Mouse (Mus musculus) megakaryocyte, embryonic 14.5 days (primary cell): ENCODE measurements at regions not wholly inside any gene's neighbourhood (a gene's known extent, or its start where the extent isn't known, plus 50 kb on each side); places are given as distances from the start of the nearest gene placed in this dataset.

ENCODE experiments used
- H3K27me3 ChIP-seq: replicated peaks from 2 replicates; pipeline ENCODE3; 2012; ENCODE audit warnings: inconsistent platforms
- H3K36me3 ChIP-seq: replicated peaks from 2 replicates; pipeline ENCODE3; 2012; ENCODE audit warnings: low read length, inconsistent platforms, mixed read lengths
- H3K4me1 ChIP-seq: 2 replicates; pipeline ENCODE4 v1.6.1; 2012; ENCODE audit warnings: inconsistent platforms
- H3K4me3 ChIP-seq: replicated peaks from 2 replicates; pipeline ENCODE3; 2012; ENCODE audit warnings: moderate library complexity, mild to moderate bottlenecking, inconsistent platforms
- H3K9me3 ChIP-seq: 2 replicates; pipeline ENCODE4 v1.6.1; 2012; ENCODE audit warnings: inconsistent platforms
- FLI1 ChIP-seq: IDR thresholded peaks from 2 replicates; pipeline ENCODE4 v1.6.1; 2012; ENCODE audit warnings: low read length, inconsistent platforms, mixed read lengths
- GATA1 ChIP-seq: IDR thresholded peaks from 3 replicates; pipeline ENCODE4 v1.6.1; 2012; ENCODE audit warnings: mixed read lengths, low read length, inconsistent platforms, borderline replicate concordance

DNA sequence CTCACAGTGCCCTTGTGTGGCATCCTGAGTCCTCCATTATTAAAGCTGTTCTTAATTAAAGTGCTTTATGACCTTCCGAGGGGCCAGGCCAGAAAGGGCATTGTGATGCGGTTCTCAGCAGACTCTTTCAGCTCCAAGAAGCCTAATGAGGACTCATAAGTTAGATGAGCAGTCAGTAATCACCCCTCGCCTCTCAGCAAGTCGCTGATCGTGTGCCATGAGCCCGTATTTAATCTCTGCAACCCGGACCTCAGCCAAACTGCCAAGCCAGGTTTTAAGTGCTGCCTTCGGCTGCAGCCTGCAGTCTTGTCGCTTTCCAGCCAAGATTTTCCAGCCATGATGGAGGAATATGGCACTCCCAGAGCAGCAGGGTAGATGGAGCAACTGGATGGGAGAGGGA lies 56.1 kb upstream of the Rbfox1 start:
- Histone ChIP-seq H3K4me1 (no peaks in the 10 kb centered on the region), H3K27me3 (no peaks in the 10 kb centered on the region), H3K4me3 (no peak overlapping the region), H3K9me3 (peaks cover 8% of the 10 kb centered on the region; the same call in 1 of the 2 replicates), H3K36me3 (no peaks in the 10 kb centered on the region)
- TF ChIP-seq GATA1 (no peak), FLI1 (no peak)

DNA sequence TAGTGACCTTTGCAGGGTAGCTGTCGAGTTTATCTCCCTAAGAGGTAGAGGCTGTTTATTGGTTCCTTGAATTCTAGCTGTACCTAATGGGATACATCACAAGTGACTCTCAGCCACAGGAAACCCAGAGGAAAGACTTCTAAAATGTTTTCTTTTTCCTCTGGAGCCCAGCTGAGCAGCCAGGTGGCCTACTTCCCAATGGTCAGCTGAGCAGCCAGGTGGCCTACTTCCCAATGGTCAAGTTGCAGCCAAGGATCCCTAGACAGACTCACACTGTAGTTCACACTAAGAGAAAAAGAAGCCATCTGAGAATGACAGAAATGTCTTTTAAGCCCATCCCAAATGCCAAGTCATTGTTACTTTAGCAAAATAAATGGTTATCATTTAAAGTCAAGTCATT lies 61.8 kb upstream of the Rbfox1 start:
- TF ChIP-seq FLI1 (no peak), GATA1 (no peak)
- Histone ChIP-seq H3K27me3 (no peaks in the 10 kb centered on the region), H3K36me3 (no peaks in the 10 kb centered on the region), H3K4me1 (no peaks in the 10 kb centered on the region), H3K4me3 (no peak overlapping the region), H3K9me3 (no peaks in the 10 kb centered on the region)

DNA sequence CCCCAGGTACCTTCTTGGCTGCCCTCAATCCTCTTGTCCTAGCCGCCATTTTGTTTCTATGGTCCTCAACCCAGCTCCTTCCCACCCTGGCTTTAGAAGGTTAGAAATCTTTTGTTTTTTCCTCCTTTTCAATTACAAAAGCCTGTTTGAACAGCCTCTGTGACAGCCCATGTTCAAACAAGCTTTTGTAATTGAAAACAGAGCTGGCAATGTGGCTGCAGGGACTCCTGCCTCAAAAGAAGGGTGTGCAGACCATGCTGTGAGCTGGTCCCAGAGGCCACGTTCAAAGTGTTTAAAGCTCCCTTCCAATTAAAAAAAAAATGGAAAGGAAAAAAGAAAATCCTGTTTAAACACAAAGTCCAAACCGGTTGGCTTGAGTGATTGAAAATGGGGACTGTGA lies 68.0 kb upstream of the Rbfox1 start:
- Histone ChIP-seq H3K9me3 (peaks cover 3% of the 10 kb centered on the region; the same call in 1 of the 2 replicates), H3K36me3 (no peaks in the 10 kb centered on the region), H3K27me3 (no peaks in the 10 kb centered on the region), H3K4me1 (no peaks in the 10 kb centered on the region), H3K4me3 (no peak overlapping the region)
- TF ChIP-seq GATA1: no peak
- no peak for TF ChIP-seq FLI1

DNA sequence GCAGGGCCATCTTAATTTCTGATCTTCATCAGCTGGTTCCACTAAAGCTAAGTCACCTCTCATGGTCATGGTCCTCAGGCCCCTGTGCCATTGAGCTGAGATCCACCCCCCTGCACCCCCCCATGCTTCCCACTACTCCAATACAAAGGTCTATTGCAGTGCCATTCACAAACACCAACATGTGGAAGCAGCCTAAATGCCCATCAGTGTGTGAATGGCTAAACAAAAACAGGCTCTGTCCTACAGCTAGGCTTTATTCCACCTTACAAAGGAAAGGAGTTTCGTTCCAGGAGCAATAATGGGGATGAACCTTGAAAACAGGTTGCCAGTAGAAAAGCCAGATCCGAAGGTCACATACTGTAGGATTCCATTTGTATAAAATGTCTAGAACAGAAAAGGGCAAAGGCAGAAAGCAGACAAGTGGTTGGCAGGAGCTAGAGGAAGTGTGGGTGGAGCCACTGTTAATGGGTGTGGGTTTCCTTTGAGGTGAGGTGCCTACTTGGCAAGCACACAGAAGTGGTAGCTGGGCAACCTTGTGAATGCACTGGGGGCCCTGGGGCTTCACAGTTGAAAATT lies 72.8 kb upstream of the Rbfox1 start:
- peaks cover 3% of the 10 kb centered on the region; the same call in 1 of the 2 replicates for H3K9me3 ChIP-seq
- H3K4me3 ChIP-seq: no peak overlapping the region
- TF ChIP-seq FLI1 (no peak), GATA1 (no peak)
- no peaks in the 10 kb centered on the region for H3K4me1 ChIP-seq
- no peaks in the 10 kb centered on the region for H3K27me3 ChIP-seq
- no peaks in the 10 kb centered on the region for H3K36me3 ChIP-seq

DNA sequence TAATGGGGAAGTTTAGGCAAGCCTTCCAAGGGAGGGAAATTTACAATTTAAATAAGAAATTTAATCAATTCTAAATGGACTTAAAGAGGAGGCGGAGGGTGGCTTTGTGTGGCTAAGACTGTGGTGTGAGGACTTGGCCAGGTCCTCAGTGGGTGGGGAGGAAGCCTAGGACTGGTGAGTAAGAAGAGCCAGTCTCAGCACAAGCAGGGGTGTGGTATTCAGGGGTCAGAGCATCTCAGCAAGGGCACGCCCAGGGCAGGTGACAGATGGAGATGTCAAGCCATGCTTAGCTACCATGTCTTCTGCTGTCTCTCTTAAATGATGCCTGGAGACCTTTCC lies 73.5 kb upstream of the Rbfox1 start:
- Histone ChIP-seq H3K4me3 (no peak overlapping the region), H3K36me3 (no peaks in the 10 kb centered on the region), H3K27me3 (no peaks in the 10 kb centered on the region), H3K4me1 (no peaks in the 10 kb centered on the region), H3K9me3 (peaks cover 3% of the 10 kb centered on the region; the same call in 1 of the 2 replicates)
- TF ChIP-seq FLI1: no peak
- no peak for TF ChIP-seq GATA1

DNA sequence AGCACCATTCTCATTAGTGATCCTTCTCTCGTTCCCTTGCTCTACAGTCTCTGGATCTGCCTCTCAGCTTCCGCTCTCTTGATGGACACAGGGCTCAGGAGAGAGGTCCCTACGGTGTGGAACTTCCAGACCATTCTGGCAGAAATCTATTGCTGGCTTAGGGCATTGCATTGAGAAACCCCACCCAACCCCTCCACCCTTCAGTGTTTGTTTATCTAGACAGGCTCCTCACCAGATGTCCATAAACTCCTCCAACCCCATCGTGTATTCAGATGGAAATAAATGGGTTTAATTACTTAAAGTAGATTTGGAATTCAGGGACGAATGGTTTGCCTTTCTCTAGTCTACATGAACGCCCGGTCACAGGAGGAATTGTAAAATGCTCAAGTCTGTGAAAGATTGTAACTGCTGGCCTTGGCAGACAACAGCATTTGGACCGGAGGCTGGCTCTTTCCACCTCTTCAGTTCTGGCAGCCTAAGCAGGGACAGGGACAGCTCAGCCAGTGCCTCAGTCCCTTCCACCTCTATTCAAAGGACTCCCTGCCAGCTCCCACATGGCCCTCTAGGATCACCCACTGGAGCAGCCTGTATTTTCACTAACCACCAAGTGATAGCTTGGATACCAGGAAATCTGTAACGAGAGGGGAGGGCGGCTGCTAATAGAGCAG lies 74.0 kb upstream of the Rbfox1 start:
- H3K4me3 ChIP-seq: no peak overlapping the region
- no peaks in the 10 kb centered on the region for H3K36me3 ChIP-seq
- no peak for TF ChIP-seq GATA1
- TF ChIP-seq FLI1: no peak
- no peaks in the 10 kb centered on the region for H3K4me1 ChIP-seq
- peaks cover 3% of the 10 kb centered on the region; the same call in 1 of the 2 replicates for H3K9me3 ChIP-seq
- no peaks in the 10 kb centered on the region for H3K27me3 ChIP-seq

DNA sequence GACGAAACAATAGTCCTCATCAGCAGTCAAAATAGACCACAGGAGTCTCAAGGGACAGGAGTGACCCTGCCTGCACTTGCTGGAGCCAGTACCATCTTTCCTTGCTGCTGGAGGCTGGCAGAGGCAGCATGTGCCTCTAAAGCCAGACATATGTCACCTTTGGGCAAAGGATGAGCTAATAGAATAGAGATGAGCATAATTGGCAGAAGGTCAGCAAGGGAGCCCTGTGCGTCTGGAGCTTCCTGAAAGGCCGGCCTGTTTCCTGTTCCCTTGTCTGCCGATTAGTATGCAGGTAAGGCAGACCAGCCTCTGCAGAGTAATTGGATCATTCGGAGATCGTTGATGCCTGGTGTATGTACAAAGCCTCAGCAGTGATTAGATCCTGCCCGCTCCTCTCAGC lies 87.0 kb upstream of the Rbfox1 start:
- no peaks in the 10 kb centered on the region for H3K4me1 ChIP-seq
- no peaks in the 10 kb centered on the region for H3K9me3 ChIP-seq
- no peaks in the 10 kb centered on the region for H3K27me3 ChIP-seq
- H3K4me3 ChIP-seq: no peak overlapping the region
- no peak for TF ChIP-seq GATA1
- no peak for TF ChIP-seq FLI1
- no peaks in the 10 kb centered on the region for H3K36me3 ChIP-seq

DNA sequence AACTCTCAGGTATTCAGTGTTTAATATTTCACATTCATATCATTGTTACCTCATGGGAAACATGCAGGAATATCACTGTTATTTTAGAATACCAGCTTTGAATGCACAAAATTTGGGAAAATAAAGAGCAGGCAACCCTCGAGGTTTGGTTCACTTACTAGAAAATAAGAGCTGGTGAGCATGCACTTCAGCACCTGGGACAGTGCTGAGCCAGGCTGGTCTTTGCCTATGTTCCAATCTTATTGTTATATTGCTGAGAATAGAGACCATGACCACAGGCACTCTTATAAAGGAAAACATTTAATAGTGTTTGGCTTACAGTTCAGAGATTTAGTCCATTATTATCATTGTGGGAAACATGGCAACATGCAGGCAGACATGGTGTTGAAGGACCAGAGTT lies 92.9 kb upstream of the Rbfox1 start:
- Histone ChIP-seq H3K27me3 (no peaks in the 10 kb centered on the region), H3K9me3 (no peaks in the 10 kb centered on the region), H3K4me3 (no peak overlapping the region), H3K4me1 (no peaks in the 10 kb centered on the region), H3K36me3 (no peaks in the 10 kb centered on the region)
- TF ChIP-seq GATA1 (no peak), FLI1 (no peak)

DNA sequence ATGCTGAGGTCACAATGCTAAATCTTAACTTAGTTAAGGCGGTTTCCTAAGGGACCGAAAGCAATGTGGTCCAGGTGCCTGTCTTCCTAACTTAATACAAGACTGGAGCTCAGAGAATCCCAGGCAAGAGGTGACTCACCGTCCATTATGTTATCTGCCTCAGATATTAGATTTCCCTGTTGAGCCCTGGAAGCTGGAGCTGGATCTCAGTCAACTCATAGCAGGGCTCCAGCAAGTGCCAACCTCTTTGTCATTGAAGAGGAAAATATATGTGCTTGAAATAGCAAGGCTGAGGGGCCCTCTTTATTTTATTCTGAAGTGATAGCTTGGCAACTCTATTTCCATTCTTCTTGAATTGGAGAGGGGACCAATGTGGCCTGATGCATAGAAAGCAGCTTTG lies 95.0 kb upstream of the Rbfox1 start:
- Histone ChIP-seq H3K9me3 (no peaks in the 10 kb centered on the region), H3K4me3 (no peak overlapping the region), H3K36me3 (no peaks in the 10 kb centered on the region), H3K27me3 (no peaks in the 10 kb centered on the region), H3K4me1 (no peaks in the 10 kb centered on the region)
- TF ChIP-seq FLI1: no peak
- no peak for TF ChIP-seq GATA1

DNA sequence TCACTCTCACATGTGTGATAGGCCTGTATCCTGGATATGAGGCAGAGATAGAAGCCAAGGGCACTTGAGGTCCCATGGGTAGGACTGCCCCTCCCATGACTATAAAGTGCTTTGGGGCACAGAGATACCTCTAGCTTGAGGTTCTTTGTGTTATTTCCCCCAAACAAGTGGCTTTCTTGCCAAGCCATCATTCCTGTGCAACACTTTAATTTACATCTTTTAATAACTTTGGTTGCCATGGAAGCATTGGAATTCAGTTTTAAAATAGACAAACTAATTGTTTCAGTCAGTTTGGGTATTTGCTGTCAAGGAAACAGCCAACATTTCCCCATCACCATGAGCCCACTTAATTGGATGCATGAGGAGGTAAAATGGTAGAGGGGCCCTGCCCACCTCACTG lies 97.9 kb upstream of the Rbfox1 start:
- Histone ChIP-seq H3K9me3 (no peaks in the 10 kb centered on the region), H3K36me3 (no peaks in the 10 kb centered on the region), H3K4me1 (no peaks in the 10 kb centered on the region), H3K4me3 (no peak overlapping the region), H3K27me3 (no peaks in the 10 kb centered on the region)
- TF ChIP-seq FLI1: no peak
- TF ChIP-seq GATA1: no peak
